26 mouse cellular contexts compared by ENCODE assay signal in genomic region chr14:97028528-97028927, GRCm38 (mm10).
A peak's percentile ranks its signal among the peaks of the same experiment; 100 is the strongest.
DNase-seq lines count a peak whose midpoint lies in the region; ATAC-seq and TF ChIP-seq lines count a peak whose summit lies in the region.
"Had no signal": no experiment of that assay in that cellular context is flagged by ENCODE, and none has a peak within 500 bp of the region (broad histone marks: within the 10 kb centered on the region; RNA-seq: fewer than 3 reads in every experiment).

No protein-coding gene starts in this region.

- peak in 1 of 2 experiments; percentile 29; a peak in 1 of 4 replicates for TF ChIP-seq EP300 in MEL (IDR thresholded peaks at IDR 0.05; ENCODE audit: low read depth in 1 of 2, low read length in 2 of 2)

- no peaks in the 10 kb centered on the region for H3K9me3 ChIP-seq in MEL (replicated peaks; ENCODE audit: insufficient read depth, low read length)
- H3K9me3 ChIP-seq in hindbrain, embryonic 14.5 days (ENCODE audit: control insufficient read depth, low read length): no peaks in the 10 kb centered on the region
- H3K9me3 ChIP-seq: forebrain, embryonic 10.5 days; forebrain, embryonic 13.5 days; heart, embryonic 12.5 days; heart, embryonic 15.5 days; hindbrain, embryonic 15.5 days had no signal

- no peak for TF ChIP-seq RAD21 in MEL (IDR thresholded peaks at IDR 0.05; ENCODE audit: low read depth, low read length)

- H3K36me3 ChIP-seq in MEL (ENCODE audit: control insufficient read depth in 1 of 2, insufficient read depth in 2 of 2, low read length in 2 of 2): peaks cover 0 to 3% of the 10 kb centered on the region in 2 experiments; a peak in 2 of 4 replicates
- no peaks in the 10 kb centered on the region for H3K36me3 ChIP-seq in macrophage (ENCODE audit: inconsistent target)
- H3K36me3 ChIP-seq in hindbrain, embryonic 14.5 days (replicated peaks; ENCODE audit: control insufficient read depth, insufficient read depth): no peaks in the 10 kb centered on the region
- H3K36me3 ChIP-seq: forebrain, embryonic 10.5 days; heart, embryonic 12.5 days; heart, embryonic 15.5 days; hindbrain, embryonic 15.5 days had no signal

- peak; percentile 92 for DNase-seq in 416B (ENCODE audit: low read depth)
- DNase-seq in MEL (ENCODE audit: low read depth, low spot score): peak; percentile 58
- DNase-seq in hindbrain, embryonic 14.5 days (ENCODE audit: low spot score): no peak
- DNase-seq in layer of hippocampus, adult 9-11 months: no peak
- DNase-seq in thymus, postnatal 4 days: no peak
- no peak for DNase-seq in B cell, adult 2 months
- DNase-seq: adrenal gland, postnatal 10 days; cerebellum, adult 11-12 months; cerebellum, adult 8-10 months; cerebellum, postnatal 10 days; cerebellum, postnatal 36 days; forebrain, postnatal 0 days; gastrocnemius, adult 2 months; gastrocnemius, postnatal 14 days; heart, adult 18-20 months; heart, postnatal 10 days; heart, postnatal 36 days had no signal

- no peaks in the 10 kb centered on the region for H3K4me1 ChIP-seq in MEL (ENCODE audit: control insufficient read depth in 1 of 2, insufficient read depth in 2 of 2, low read length in 2 of 2)
- H3K4me1 ChIP-seq in hindbrain, embryonic 14.5 days (replicated peaks; ENCODE audit: control insufficient read depth, insufficient read depth, low read length): no peaks in the 10 kb centered on the region
- H3K4me1 ChIP-seq: forebrain, embryonic 10.5 days; forebrain, embryonic 13.5 days; heart, embryonic 12.5 days; heart, embryonic 15.5 days; hindbrain, embryonic 15.5 days had no signal

- TF ChIP-seq POLR2A in MEL (IDR thresholded peaks at IDR 0.05; ENCODE audit: control insufficient read depth in 1 of 2, insufficient read depth in 1 of 2, low read depth in 1 of 2, low read length in 2 of 2, poor library complexity in 1 of 2): no peak

- H3K79me2 ChIP-seq in MEL (ENCODE audit: control insufficient read depth, insufficient read depth, low read length, poor library complexity) (no peaks in the 10 kb centered on the region), macrophage (ENCODE audit: inconsistent target) (no peaks in the 10 kb centered on the region)

- H3K4me3 ChIP-seq in MEL (ENCODE audit: control insufficient read depth in 1 of 2, insufficient read depth in 1 of 2, low read depth in 2 of 2, low read length in 2 of 2) (no peak overlapping the region), macrophage (ENCODE audit: inconsistent target) (no peak overlapping the region)
- no peak overlapping the region for H3K4me3 ChIP-seq in hindbrain, embryonic 14.5 days (replicated peaks; ENCODE audit: low read length)
- H3K4me3 ChIP-seq: forebrain, embryonic 10.5 days; forebrain, embryonic 13.5 days; gastrocnemius, adult 2 months; heart, embryonic 12.5 days; heart, embryonic 15.5 days; hindbrain, embryonic 15.5 days had no signal

- no peak overlapping the region for H3K9ac ChIP-seq in MEL (ENCODE audit: control insufficient read depth, low read depth, low read length, poor library complexity, severe bottlenecking)
- H3K9ac ChIP-seq in hindbrain, embryonic 14.5 days: no peak overlapping the region
- H3K9ac ChIP-seq: forebrain, embryonic 13.5 days; forebrain, postnatal 0 days; heart, embryonic 12.5 days; heart, embryonic 15.5 days; hindbrain, embryonic 15.5 days had no signal

- peak; percentile 96 for ATAC-seq in common myeloid progenitor, adult 5-6 weeks (replicated peaks; ENCODE audit: low read depth, poor library complexity, severe bottlenecking)
- no peak for ATAC-seq in hindbrain, embryonic 14.5 days (ENCODE audit: low FRiP score)
- ATAC-seq: activated CD4-positive, CD25-positive, alpha-beta regulatory T cell, adult 4 months; forebrain, embryonic 13.5 days; forebrain, postnatal 0 days; intestine, postnatal 0 days had no signal

- 14% methylated on average over 4 of the region's 4 CpGs for WGBS in macrophage (ENCODE audit: missing documents)
- 86% methylated on average over 4 of the region's 4 CpGs for WGBS in hindbrain, embryonic 14.5 days

- no peak overlapping the region for H3K4me2 ChIP-seq in hindbrain, embryonic 14.5 days (replicated peaks)
- H3K4me2 ChIP-seq: forebrain, embryonic 13.5 days; heart, embryonic 12.5 days; heart, embryonic 15.5 days; hindbrain, embryonic 15.5 days had no signal

- H3K27ac ChIP-seq in MEL (ENCODE audit: control insufficient read depth, low read depth, low read length) (no peak overlapping the region), macrophage (peak overlapping the region; percentile 36)
- no peak overlapping the region for H3K27ac ChIP-seq in hindbrain, embryonic 14.5 days
- H3K27ac ChIP-seq: forebrain, embryonic 10.5 days; forebrain, embryonic 13.5 days; gastrocnemius, adult 2 months; heart, embryonic 15.5 days; hindbrain, embryonic 15.5 days had no signal

- H3K27me3 ChIP-seq in MEL (ENCODE audit: control insufficient read depth in 1 of 2, insufficient read depth in 2 of 2, low read length in 2 of 2): no peaks in the 10 kb centered on the region
- H3K27me3 ChIP-seq in hindbrain, embryonic 14.5 days (ENCODE audit: control insufficient read depth, insufficient read depth, low read length): no peaks in the 10 kb centered on the region
- H3K27me3 ChIP-seq: forebrain, embryonic 13.5 days; heart, embryonic 12.5 days; heart, embryonic 15.5 days; hindbrain, embryonic 15.5 days had no signal

- TF ChIP-seq CTCF in MEL (IDR thresholded peaks at IDR 0.05 in 2 of 3, conservative IDR thresholded peaks at IDR 0.05 in 1 of 3; ENCODE audit: control insufficient read depth in 1 of 3, insufficient read depth in 1 of 3, low read depth in 2 of 3, low read length in 3 of 3, poor library complexity in 1 of 3, severe bottlenecking in 1 of 3): no peak

TF ChIP-seq in MEL, 35 proteins besides CTCF, POLR2A, EP300 and RAD21:
- no peak for TF ChIP-seq CHD2 (IDR thresholded peaks at IDR 0.05; ENCODE audit: low read length)
- TF ChIP-seq USF2 (IDR thresholded peaks at IDR 0.05; ENCODE audit: borderline replicate concordance in 1 of 2, insufficient read depth in 1 of 2, low read depth in 1 of 2, low read length in 2 of 2): no peak
- no peak for TF ChIP-seq ZNF384 (IDR thresholded peaks at IDR 0.05; ENCODE audit: low read depth, low read length)
- TF ChIP-seq BHLHE40 (IDR thresholded peaks at IDR 0.05; ENCODE audit: borderline replicate concordance, low read depth, low read length): no peak
- no peak for TF ChIP-seq MYC (IDR thresholded peaks at IDR 0.05; ENCODE audit: low read depth, low read length)
- TF ChIP-seq GATA1 (IDR thresholded peaks at IDR 0.05; ENCODE audit: low read depth, low read length): no peak
- no peak for TF ChIP-seq ETS1 (IDR thresholded peaks at IDR 0.05; ENCODE audit: low read depth, low read length)
- TF ChIP-seq MAX (IDR thresholded peaks at IDR 0.05; ENCODE audit: low read length): no peak
- TF ChIP-seq HCFC1 (IDR thresholded peaks at IDR 0.05; ENCODE audit: low read depth, low read length): no peak
- TF ChIP-seq UBTF (IDR thresholded peaks at IDR 0.05; ENCODE audit: borderline replicate concordance, insufficient read depth, low read depth, low read length): no peak
- no peak for TF ChIP-seq GABPA (IDR thresholded peaks at IDR 0.05; ENCODE audit: low read depth, low read length)
- no peak for TF ChIP-seq KAT2A (conservative IDR thresholded peaks at IDR 0.05; ENCODE audit: low read depth, low read length)
- no peak for TF ChIP-seq MAZ (IDR thresholded peaks at IDR 0.05; ENCODE audit: low read depth, low read length)
- TF ChIP-seq TCF12 (IDR thresholded peaks at IDR 0.05; ENCODE audit: low read depth, low read length): no peak
- no peak for TF ChIP-seq MEF2A (IDR thresholded peaks at IDR 0.05; ENCODE audit: extremely low read depth, insufficient replicate concordance, low read depth, low read length, poor library complexity, severe bottlenecking)

Comparison
In these comparisons a context has a peak if more than half of its experiments do, and no peak if none do; other contexts are left out.
1. DNase-seq: peak in 416B (single experiment) and MEL (single experiment); none in hindbrain, embryonic 14.5 days (single experiment), layer of hippocampus, adult 9-11 months (single experiment), thymus, postnatal 4 days (single experiment) and B cell, adult 2 months (0 of 2).